Mouse (Mus musculus) myocyte (in vitro differentiated cells): ENCODE data around the gene Nemp2.

Experiments used
- POLR2A ChIP-seq: IDR thresholded peaks from one replicate; pipeline ENCODE4 v1.6.1; 2011; ENCODE audit warnings: low read depth, mild to moderate bottlenecking, control low read depth, moderate library complexity; ENCODE audit not compliant: insufficient read length
- USF1 ChIP-seq: IDR thresholded peaks from one replicate; pipeline ENCODE4 v1.6.1; 2011; ENCODE audit warnings: low read depth, mild to moderate bottlenecking, control low read depth, moderate library complexity

DNA sequence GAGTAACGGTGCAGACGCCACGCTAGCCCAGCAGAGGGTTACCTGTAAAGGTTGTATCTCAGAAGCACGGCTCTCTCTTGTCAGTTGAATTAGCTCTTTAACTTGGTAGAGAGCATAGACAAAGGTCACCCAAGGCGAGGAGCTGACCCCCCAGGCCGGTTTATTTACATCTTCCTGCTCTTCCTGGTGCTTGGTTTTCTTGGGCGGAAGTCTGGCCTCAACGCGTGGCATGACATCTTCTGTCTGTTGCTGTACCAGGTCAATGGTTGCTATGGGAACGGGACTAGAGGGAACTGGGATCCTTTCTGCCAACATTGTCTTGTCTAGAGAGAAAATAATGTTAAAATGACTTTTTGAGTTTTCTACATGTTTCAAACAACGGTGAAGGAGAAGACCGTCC, 30.3 kb downstream of the Nemp2 start:
- TF ChIP-seq POLR2A (no peak), USF1 (no peak)
